Mouse (Mus musculus) adrenal gland, postnatal 10 days (tissue): ENCODE measurements at regions not wholly inside any gene's neighbourhood (a gene's known extent, or its start where the extent isn't known, plus 50 kb on each side); places are given as distances from the start of the nearest gene placed in this dataset.
A peak's percentile ranks its signal among the peaks of the same experiment; 100 is the strongest.
"Not testable (repeated sequence)": the region's sequence is repeated elsewhere in the genome, so short reads cannot be mapped to it uniquely, and the experiment has no call there.

Source experiments
- DNase-seq: peaks from one replicate; pipeline ENCODE4 v3.0.0; 2021; ENCODE audit warnings: mixed read lengths

- DNase-seq, result no peak
Observed at GRCm38 (mm10) chr8:96174996-96175395, 286.6 kb upstream of the Got2 start.

DNA sequence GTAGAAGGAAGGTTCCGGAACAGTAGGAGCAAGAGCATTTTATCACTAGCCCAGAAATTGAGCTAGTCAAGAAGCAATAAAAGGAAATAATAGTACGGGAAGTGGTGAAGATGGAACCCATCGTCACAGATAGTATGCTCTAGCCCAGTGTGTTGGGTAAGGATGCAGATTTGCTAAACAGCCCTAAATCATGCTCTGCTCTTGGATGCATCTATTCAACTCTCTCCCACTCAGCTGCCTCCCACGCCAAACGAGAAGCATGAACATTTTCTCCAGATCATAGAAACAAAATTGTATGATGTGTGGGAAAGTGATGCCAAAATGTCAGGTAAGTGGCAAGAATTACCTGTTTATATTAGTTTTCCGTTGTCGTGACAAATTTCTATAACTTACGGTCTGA, 276.6 kb upstream of the Got2 start:
- no peak for DNase-seq

GRCm38 (mm10) chr8:96159899-96160298, 271.6 kb upstream of the Got2 start:
- DNase-seq, result no peak

- peak; percentile 73 for DNase-seq
Observed at GRCm38 (mm10) chr8:96152496-96153250, 264.3 kb upstream of the Got2 start.

DNA sequence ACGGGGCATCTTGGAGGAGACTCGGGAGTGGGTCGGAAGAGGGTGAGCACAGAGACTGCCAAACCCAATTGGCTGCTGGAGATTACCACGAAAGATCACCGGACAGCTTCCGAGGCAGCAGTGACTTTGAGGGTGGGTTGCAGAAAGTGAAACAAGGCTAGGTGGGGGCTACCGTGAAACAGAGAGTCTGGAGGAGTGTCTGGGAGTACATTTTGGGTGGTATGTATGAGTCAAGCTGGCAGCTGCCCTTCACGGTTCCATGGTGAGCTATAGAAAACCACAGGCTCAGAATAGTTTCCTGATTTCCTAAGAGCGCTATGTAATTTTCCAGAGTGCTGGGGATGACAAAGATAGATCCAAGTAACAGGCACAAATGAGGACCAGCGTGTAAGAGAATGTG, 263.7 kb upstream of the Got2 start:
- DNase-seq, result no peak

DNA sequence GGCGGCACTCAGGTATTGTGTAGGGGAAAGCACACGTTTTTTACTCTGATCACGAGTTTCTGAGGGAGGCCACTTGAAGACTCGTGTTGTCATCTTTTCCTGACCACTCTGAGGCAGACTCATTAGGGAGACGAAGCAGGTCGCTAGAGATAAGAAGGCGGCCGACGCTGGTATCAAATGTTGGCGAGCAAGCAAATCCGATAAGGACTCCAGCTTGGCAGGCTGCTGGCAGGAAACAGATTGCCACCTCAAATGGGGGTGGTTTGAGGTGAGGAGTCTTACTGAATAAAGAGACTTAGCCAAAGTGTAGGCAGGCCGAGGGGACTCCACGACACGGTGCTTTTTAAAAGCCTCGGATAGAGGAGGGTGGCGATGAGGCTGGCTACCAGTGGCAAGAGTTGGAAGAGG, 262.7 kb upstream of the Got2 start:
- DNase-seq, result no peak

DNA sequence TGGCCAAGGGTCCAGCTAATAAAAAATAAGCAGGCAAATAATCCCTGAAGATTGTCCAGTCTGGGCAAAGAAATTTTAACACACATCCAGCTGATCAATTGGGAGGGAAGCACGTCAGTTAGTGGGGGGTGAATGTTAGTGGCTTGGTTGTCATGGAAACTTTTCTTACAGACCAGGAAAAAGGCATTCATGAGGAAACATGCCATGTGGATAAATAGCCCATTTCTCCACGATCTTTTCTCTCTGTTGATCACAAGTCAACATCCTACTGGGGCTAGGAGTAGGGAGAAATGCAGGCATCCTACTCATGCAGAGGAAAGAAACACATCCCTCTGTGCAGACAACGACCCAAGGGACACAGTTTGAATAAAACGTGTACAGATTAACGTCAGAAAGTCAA, 243.8 kb upstream of the Got2 start:
- no peak for DNase-seq

GRCm38 (mm10) chr8:96128329-96128728, 240.0 kb upstream of the Got2 start:
- no peak for DNase-seq

DNA sequence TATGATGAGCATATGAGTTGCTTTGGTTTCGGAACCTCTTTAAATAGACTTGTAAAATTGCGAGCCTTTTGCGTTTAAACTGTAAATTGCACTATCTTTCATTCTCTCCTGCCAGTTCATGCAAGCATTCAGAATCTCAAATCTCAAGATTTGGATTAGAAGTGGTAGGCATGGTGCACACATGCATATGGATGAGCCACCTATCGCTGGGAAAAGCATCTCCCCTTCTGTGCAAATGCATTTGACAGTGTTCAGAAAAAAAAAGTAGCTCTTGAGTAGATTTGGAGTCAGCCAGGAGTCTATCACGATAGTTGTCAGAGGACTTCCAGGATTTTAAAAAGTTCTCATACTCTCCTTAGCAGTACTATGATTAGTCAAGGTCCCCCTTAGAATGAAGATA, 212.5 kb upstream of the Got2 start:
- DNase-seq, result no peak

DNA sequence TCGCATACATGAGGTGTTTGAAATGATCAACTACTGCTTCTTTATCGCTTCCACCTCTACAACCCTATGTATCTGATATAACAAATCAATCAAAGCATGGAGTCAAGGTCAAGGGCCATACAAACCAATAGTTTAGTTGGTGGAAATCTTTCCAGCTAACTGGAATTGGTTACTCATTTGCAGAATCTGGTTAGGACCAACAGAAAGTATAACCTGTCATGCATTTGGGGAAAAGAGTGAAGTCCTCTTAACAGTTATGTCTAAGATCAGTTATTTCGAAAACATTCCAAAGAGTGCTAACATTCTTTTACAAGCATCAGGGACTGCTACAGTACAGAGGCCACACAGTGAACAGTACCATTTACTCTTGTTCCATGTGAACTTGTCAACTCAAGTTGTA, 204.6 kb upstream of the Got2 start:
- no peak for DNase-seq

DNA sequence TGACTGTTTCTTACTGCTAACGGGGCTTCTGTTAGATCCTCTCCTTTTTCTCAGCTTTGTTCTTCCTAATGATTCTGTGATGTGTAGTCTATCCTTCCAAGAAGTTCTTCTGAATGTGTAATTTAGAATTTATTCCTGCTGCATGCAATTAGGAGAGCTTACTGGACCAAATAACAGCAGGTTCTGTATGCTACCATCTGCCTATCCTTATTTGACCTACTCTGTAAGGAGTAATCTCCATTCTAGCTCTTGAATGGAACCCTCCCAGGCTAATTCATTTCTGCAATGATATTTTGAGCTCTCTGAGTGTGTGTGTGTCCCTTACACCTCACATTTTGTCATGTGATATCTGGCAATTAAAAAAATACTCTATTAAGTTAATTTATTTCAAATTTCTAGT, 201.9 kb upstream of the Got2 start:
- DNase-seq, result no peak

GRCm38 (mm10) chr8:96068306-96068705, 180.0 kb upstream of the Got2 start:
- no peak for DNase-seq

DNA sequence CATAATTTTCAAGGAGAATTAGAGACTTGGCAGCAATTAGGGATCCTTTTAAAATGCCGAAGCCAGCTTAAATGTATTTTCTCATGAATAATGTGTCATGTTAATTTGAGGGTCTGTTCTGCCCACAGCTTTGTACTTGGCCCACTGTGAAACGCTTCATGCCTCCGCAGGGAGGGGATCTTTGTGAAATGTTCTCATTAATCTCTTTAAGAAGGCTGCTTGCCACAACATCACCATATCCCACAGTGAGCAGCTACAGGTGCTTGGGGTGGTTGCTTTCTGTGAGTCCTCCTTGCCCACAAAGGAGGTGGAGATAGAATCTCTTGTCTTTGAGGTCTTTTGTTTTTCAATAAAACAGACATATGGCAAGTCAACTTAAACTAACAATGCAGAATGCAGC, 159.3 kb upstream of the Got2 start:
- no peak for DNase-seq

GRCm38 (mm10) chr8:96042335-96042734, 154.0 kb upstream of the Got2 start:
- DNase-seq, result no peak

- DNase-seq, result no peak
Observed at GRCm38 (mm10) chr8:96040216-96040615, 151.9 kb upstream of the Got2 start.

GRCm38 (mm10) chr8:96018742-96019141, 130.4 kb upstream of the Got2 start:
- not testable (repeated sequence) for DNase-seq

DNA sequence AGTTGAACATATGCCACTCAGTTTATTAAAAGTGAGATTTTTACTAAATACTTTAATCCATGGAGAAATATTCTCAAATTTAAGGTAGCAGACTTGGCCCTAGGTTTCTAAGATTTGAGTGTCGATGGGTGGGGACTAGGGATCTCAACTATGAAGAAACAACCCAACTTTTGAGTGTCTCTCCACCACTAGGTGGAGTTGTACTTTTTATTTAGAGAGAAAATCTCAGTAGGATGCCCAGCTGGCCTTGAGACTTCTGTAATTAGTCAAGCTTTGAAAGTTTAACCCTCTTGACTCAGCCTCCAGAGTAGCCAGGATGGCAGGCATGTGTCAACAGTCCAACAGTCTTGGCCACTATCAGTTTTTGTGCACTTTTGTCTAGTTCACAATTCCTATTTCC, 123.7 kb upstream of the Got2 start:
- DNase-seq, result no peak

DNA sequence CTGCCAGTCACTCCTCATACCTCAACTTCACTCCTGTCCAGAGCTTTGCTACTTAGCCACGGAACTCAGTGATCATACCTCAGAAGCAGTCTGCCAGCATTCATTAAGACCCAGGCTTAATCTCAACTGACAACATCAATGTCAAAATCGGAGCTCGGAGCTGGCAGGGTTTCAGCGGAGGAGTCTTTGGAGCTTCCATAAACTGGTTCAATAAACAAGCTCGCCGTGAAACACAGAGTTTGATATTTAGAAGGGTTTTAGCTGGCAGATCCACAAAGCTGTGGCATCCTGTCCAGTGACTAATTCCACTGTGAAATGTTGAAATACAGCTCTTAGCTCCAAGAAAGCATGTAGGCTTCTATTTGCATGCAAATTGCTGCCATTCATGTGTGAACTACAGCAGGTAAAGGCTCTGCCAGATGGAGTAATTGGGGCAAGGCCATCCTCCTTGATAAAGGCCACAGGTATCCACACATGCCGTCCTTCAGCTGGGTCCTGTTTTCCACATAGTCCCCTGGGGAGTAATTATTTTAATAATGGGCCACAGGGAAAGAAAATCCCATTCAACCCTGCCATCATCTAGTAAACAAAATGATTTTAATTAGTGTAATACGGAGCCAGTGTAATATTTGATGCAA, 103.6 kb upstream of the Got2 start:
- DNase-seq, result no peak

GRCm38 (mm10) chr8:95988616-95989380, 100.5 kb upstream of the Got2 start:
- DNase-seq, result no peak

- DNase-seq, result peak; percentile 1
Observed at GRCm38 (mm10) chr8:95987011-95987440, 98.7 kb upstream of the Got2 start.

DNA sequence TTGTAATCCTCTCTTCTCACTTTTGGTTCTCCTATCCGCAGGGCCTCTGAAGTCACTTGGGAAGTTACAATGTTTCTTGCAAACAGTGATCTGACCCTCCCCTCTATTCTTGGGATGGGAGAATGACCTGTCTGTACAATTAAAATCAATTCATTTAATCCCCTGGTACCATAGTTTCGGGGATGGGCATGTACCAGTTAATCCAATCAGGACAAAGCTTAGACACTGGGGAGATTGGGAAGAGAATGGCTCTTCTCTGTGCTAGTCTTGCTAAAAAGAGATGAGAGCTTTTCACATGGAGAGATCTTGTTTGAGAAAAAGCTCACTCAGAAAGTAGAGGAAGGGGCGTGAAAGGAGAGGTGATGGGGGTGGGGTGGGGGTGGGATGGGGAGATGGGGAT, 98.1 kb upstream of the Got2 start:
- no peak for DNase-seq

DNA sequence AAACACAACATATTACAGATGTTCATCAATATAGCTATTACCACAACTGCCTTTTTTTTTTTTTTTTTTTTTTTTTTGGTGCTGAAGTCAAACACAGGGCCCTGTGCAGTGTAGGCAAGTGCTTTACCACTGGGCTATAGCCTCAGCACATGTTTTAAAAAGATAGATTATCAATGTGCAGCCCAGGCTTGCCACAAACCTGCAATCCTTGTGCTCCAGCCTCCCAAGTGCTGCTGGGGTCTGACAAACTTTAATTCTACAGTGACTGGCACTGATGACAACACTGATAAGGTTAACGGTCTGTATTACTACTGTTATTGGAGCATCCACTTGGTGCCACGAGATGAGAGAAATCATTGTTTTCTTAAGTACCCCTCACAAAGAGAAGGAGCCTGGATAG, 95.3 kb upstream of the Got2 start:
- no peak for DNase-seq

DNA sequence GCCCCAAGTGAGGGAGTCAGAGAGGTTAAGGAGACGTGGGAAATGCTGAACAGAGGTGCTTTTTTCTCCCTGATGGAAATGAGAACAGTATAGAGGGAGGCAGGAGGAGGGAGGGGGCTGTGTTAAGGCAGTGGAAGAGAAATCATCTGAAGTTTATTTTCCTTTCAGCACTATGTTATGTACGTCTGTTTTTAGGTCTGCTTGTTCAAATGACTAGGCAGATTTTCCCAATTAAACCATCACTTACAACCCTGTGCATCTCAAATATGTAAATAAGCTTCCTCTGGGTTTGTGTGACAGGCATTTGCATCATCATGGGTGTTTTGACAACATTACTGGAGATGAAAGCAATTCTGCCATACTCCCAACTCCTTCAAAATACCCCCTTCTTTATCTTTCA, 92.1 kb upstream of the Got2 start:
- no peak for DNase-seq
